Mouse (Mus musculus): ENCODE results near the gene Hoxa6. TPM values are rescaled to one million over a fixed set of nuclear protein-coding genes. Genes with fewer than 3 reads are reported as not detected.

The Hoxa6 gene
- total and polyA plus RNA-seq, 3 experiments, result 0.58 to 2.2 (median 2.1) TPM

GRCm38 (mm10) chr6:52235267-52235666 lies 26.7 kb upstream of the Hoxa6 start:
- peaks cover 0 to 3% of the 10 kb centered on the region in 2 experiments; a peak in 2 of 4 replicates for H3K4me1 ChIP-seq (ENCODE audit: control insufficient read depth in 1 of 2, insufficient read depth in 2 of 2)
- dilution Hi-C loops (cut with MboI; ENCODE audit: extremely low pct_ligation_motif_present, extremely low pct_unique_long_range_greater_than_20kb, low sequenced_read_pairs) (no loop called here), in situ Hi-C loops (cut with MboI; ENCODE audit: low pct_ligation_motif_present, low pct_unique_long_range_greater_than_20kb, low sequenced_read_pairs) (no loop called here)
- H3K4me2 ChIP-seq (ENCODE audit: insufficient read depth, low read depth, poor library complexity, severe bottlenecking), result no peak overlapping the region
- peaks cover 45% of the 10 kb centered on the region for H3K9me3 ChIP-seq (replicated peaks; ENCODE audit: low read length)
- H3K27ac ChIP-seq (ENCODE audit: insufficient read depth, low read depth), result no peak overlapping the region
- no peak overlapping the region for H3K4me3 ChIP-seq (replicated peaks in 1 of 3; ENCODE audit: low read depth in 2 of 3, low read length in 2 of 3, poor library complexity in 1 of 3)
- no peak overlapping the region for H3K9ac ChIP-seq (ENCODE audit: insufficient read depth, low read depth)
- peaks cover 7 to 60% of the 10 kb centered on the region in 2 experiments for H3K36me3 ChIP-seq (replicated peaks in 1 of 2; ENCODE audit: control insufficient read depth in 1 of 2, insufficient read depth in 1 of 2, low read length in 1 of 2)
- TF ChIP-seq BHLHE40 (IDR thresholded peaks at IDR 0.05; ENCODE audit: low read depth, low read length) (no peak), USF1 (IDR thresholded peaks at IDR 0.05; ENCODE audit: low read depth, low read length) (no peak), TBP (conservative IDR thresholded peaks at IDR 0.05; ENCODE audit: low read depth, low read length) (no peak), ZKSCAN1 (IDR thresholded peaks at IDR 0.05; ENCODE audit: borderline replicate concordance, low read depth, low read length) (no peak), POLR2A (IDR thresholded peaks at IDR 0.05; ENCODE audit: low read depth, low read length) (no peak), RAD21 (IDR thresholded peaks at IDR 0.05; ENCODE audit: low read depth, low read length) (no peak), SIN3A (IDR thresholded peaks at IDR 0.05; ENCODE audit: low read length) (no peak), UBTF (IDR thresholded peaks at IDR 0.05; ENCODE audit: low read depth, low read length) (no peak), IRF4 (IDR thresholded peaks at IDR 0.05; ENCODE audit: low read depth, low read length) (no peak), E2F4 (IDR thresholded peaks at IDR 0.05; ENCODE audit: insufficient replicate concordance, low read depth, low read length) (no peak), CTCF (conservative IDR thresholded peaks at IDR 0.05 in 1 of 2, IDR thresholded peaks at IDR 0.05 in 1 of 2; ENCODE audit: low read depth in 2 of 2, low read length in 2 of 2) (no peak), EP300 (IDR thresholded peaks at IDR 0.05; ENCODE audit: low read length) (no peak), ETS1 (conservative IDR thresholded peaks at IDR 0.05; ENCODE audit: low read depth, low read length) (no peak), PAX5 (IDR thresholded peaks at IDR 0.05; ENCODE audit: low read length) (no peak), MAX (IDR thresholded peaks at IDR 0.05; ENCODE audit: low read length) (no peak), JUN (IDR thresholded peaks at IDR 0.05; ENCODE audit: insufficient read depth, low read depth, low read length) (no peak), ZNF384 (IDR thresholded peaks at IDR 0.05; ENCODE audit: low read depth, low read length) (no peak)
- H3K79me2 ChIP-seq (replicated peaks; ENCODE audit: control insufficient read depth, extremely low read depth, insufficient read depth, poor library complexity, severe bottlenecking), result no peaks in the 10 kb centered on the region
- no peak for DNase-seq (ENCODE audit: extremely low read depth)
- H3K27me3 ChIP-seq (replicated peaks), result no peaks in the 10 kb centered on the region

- no peak for DNase-seq (ENCODE audit: extremely low read depth)
- peaks cover 11 to 67% of the 10 kb centered on the region in 2 experiments for H3K36me3 ChIP-seq (replicated peaks in 1 of 2; ENCODE audit: control insufficient read depth in 1 of 2, insufficient read depth in 1 of 2, low read length in 1 of 2)
- no peak overlapping the region for H3K4me3 ChIP-seq (replicated peaks in 1 of 3; ENCODE audit: low read depth in 2 of 3, low read length in 2 of 3, poor library complexity in 1 of 3)
- H3K27me3 ChIP-seq (replicated peaks), result no peaks in the 10 kb centered on the region
- no peaks in the 10 kb centered on the region for H3K79me2 ChIP-seq (replicated peaks; ENCODE audit: control insufficient read depth, extremely low read depth, insufficient read depth, poor library complexity, severe bottlenecking)
- H3K9me3 ChIP-seq (replicated peaks; ENCODE audit: low read length), result peaks cover 51% of the 10 kb centered on the region
- in situ Hi-C loops (cut with MboI; ENCODE audit: low pct_ligation_motif_present, low pct_unique_long_range_greater_than_20kb, low sequenced_read_pairs) (no loop called here), dilution Hi-C loops (cut with MboI; ENCODE audit: extremely low pct_ligation_motif_present, extremely low pct_unique_long_range_greater_than_20kb, low sequenced_read_pairs) (no loop called here)
- no peak overlapping the region for H3K4me2 ChIP-seq (ENCODE audit: insufficient read depth, low read depth, poor library complexity, severe bottlenecking)
- H3K4me1 ChIP-seq (ENCODE audit: control insufficient read depth in 1 of 2, insufficient read depth in 2 of 2), result peaks cover 0 to 3% of the 10 kb centered on the region in 2 experiments; a peak in 2 of 4 replicates
- H3K27ac ChIP-seq (ENCODE audit: insufficient read depth, low read depth), result no peak overlapping the region
- TF ChIP-seq CHD1 (IDR thresholded peaks at IDR 0.05; ENCODE audit: low read depth, low read length) (no peak), TBP (conservative IDR thresholded peaks at IDR 0.05; ENCODE audit: low read depth, low read length) (no peak), JUN (IDR thresholded peaks at IDR 0.05; ENCODE audit: insufficient read depth, low read depth, low read length) (no peak), PAX5 (IDR thresholded peaks at IDR 0.05; ENCODE audit: low read length) (no peak), HCFC1 (IDR thresholded peaks at IDR 0.05; ENCODE audit: low read depth, low read length) (no peak), NELFE (IDR thresholded peaks at IDR 0.05; ENCODE audit: low read depth, low read length) (no peak), UBTF (IDR thresholded peaks at IDR 0.05; ENCODE audit: low read depth, low read length) (no peak), USF2 (conservative IDR thresholded peaks at IDR 0.05; ENCODE audit: low read depth, low read length) (no peak), MAZ (IDR thresholded peaks at IDR 0.05; ENCODE audit: low read depth, low read length) (no peak), RAD21 (IDR thresholded peaks at IDR 0.05; ENCODE audit: low read depth, low read length) (no peak), MAFK (IDR thresholded peaks at IDR 0.05; ENCODE audit: insufficient replicate concordance, low read length) (no peak), IRF4 (IDR thresholded peaks at IDR 0.05; ENCODE audit: low read depth, low read length) (no peak), ZMIZ1 (IDR thresholded peaks at IDR 0.05; ENCODE audit: low read depth, low read length) (no peak), KAT2A (IDR thresholded peaks at IDR 0.05; ENCODE audit: insufficient replicate concordance, low read length) (no peak)
- H3K9ac ChIP-seq (ENCODE audit: insufficient read depth, low read depth), result no peak overlapping the region
Measured at GRCm38 (mm10) chr6:52234428-52235140, 26.1 kb upstream of the Hoxa6 start.

Data from CH12.LX (cell line).